Comparison of ENCODE assay signal across 9 mouse cellular contexts in genomic region chr2:49503596-49503995, GRCm38 (mm10). TPM values are rescaled to one million over a fixed set of nuclear protein-coding genes. Genes with fewer than 3 reads are reported as not detected.
DNase-seq lines count a peak whose midpoint lies in the region; ATAC-seq and TF ChIP-seq lines count a peak whose summit lies in the region.
"Had no signal": no experiment of that assay in that cellular context is flagged by ENCODE, and none has a peak within 500 bp of the region (broad histone marks: within the 10 kb centered on the region; RNA-seq: fewer than 3 reads in every experiment).

No protein-coding gene starts in this region.

- no peaks in the 10 kb centered on the region for H3K27me3 ChIP-seq in midbrain, embryonic 14.5 days (ENCODE audit: control insufficient read depth, insufficient read depth, low read length)
- H3K27me3 ChIP-seq in midbrain, embryonic 10.5 days (ENCODE audit: low read depth, poor library complexity, severe bottlenecking) = no peaks in the 10 kb centered on the region
- no peaks in the 10 kb centered on the region for H3K27me3 ChIP-seq in cerebellum, adult 2 months (ENCODE audit: control insufficient read depth, insufficient read depth, low read length)
- H3K27me3 ChIP-seq in hindbrain, embryonic 14.5 days (ENCODE audit: control insufficient read depth, insufficient read depth, low read length) = no peaks in the 10 kb centered on the region
- H3K27me3 ChIP-seq: embryonic facial prominence, embryonic 15.5 days; megakaryocyte, embryonic 14.5 days had no signal

- no peak overlapping the region for H3K4me3 ChIP-seq in midbrain, embryonic 14.5 days (replicated peaks; ENCODE audit: low read depth, low read length)
- H3K4me3 ChIP-seq in midbrain, embryonic 10.5 days = no peak overlapping the region
- no peak overlapping the region for H3K4me3 ChIP-seq in cerebellum, adult 2 months (replicated peaks; ENCODE audit: insufficient read depth, low read depth, low read length)
- no peak overlapping the region for H3K4me3 ChIP-seq in hindbrain, embryonic 14.5 days (replicated peaks; ENCODE audit: low read length)
- H3K4me3 ChIP-seq: embryonic facial prominence, embryonic 15.5 days; megakaryocyte, embryonic 14.5 days had no signal

- no peak for TF ChIP-seq CTCF in cerebellum, adult 2 months (IDR thresholded peaks at IDR 0.05; ENCODE audit: borderline replicate concordance, insufficient read depth, low read depth, low read length)

- no peaks in the 10 kb centered on the region for H3K4me1 ChIP-seq in midbrain, embryonic 14.5 days (ENCODE audit: control insufficient read depth, insufficient read depth, low read length)
- H3K4me1 ChIP-seq in midbrain, embryonic 10.5 days = no peaks in the 10 kb centered on the region
- H3K4me1 ChIP-seq in cerebellum, adult 2 months (ENCODE audit: control insufficient read depth, insufficient read depth, low read length) = no peaks in the 10 kb centered on the region; the same call in 1 of the 2 replicates
- no peaks in the 10 kb centered on the region for H3K4me1 ChIP-seq in hindbrain, embryonic 14.5 days (replicated peaks; ENCODE audit: control insufficient read depth, insufficient read depth, low read length)
- H3K4me1 ChIP-seq: embryonic facial prominence, embryonic 15.5 days; megakaryocyte, embryonic 14.5 days had no signal

- no peak overlapping the region for H3K27ac ChIP-seq in midbrain, embryonic 14.5 days (replicated peaks; ENCODE audit: low read depth, low read length)
- H3K27ac ChIP-seq in midbrain, embryonic 10.5 days (replicated peaks) = no peak overlapping the region
- H3K27ac ChIP-seq in cerebellum, adult 2 months (ENCODE audit: insufficient read depth, low read length) = no peak overlapping the region
- H3K27ac ChIP-seq in hindbrain, embryonic 14.5 days = no peak overlapping the region
- H3K27ac ChIP-seq: embryonic facial prominence, embryonic 15.5 days had no signal

- H3K36me3 ChIP-seq in midbrain, embryonic 14.5 days (ENCODE audit: control insufficient read depth, insufficient read depth, low read length) = no peaks in the 10 kb centered on the region
- H3K36me3 ChIP-seq in midbrain, embryonic 10.5 days = no peaks in the 10 kb centered on the region
- H3K36me3 ChIP-seq in hindbrain, embryonic 14.5 days (replicated peaks; ENCODE audit: control insufficient read depth, insufficient read depth) = no peaks in the 10 kb centered on the region
- H3K36me3 ChIP-seq: embryonic facial prominence, embryonic 15.5 days had no signal

- H3K9ac ChIP-seq in midbrain, embryonic 14.5 days (replicated peaks; ENCODE audit: low read length) = no peak overlapping the region
- no peak overlapping the region for H3K9ac ChIP-seq in hindbrain, embryonic 14.5 days
- H3K9ac ChIP-seq: embryonic facial prominence, embryonic 15.5 days had no signal

- no peak for ATAC-seq in midbrain, embryonic 14.5 days (ENCODE audit: low FRiP score, low TSS enrichment)
- no peak for ATAC-seq in hindbrain, embryonic 14.5 days (ENCODE audit: low FRiP score)

- no peak for TF ChIP-seq POLR2A in cerebellum, adult 2 months (IDR thresholded peaks at IDR 0.05; ENCODE audit: borderline replicate concordance, insufficient read depth, low read length)

- 68% methylated on average over 3 of the region's 3 CpGs for WGBS in midbrain, embryonic 14.5 days
- WGBS in midbrain, embryonic 10.5 days = 67% methylated on average over 3 of the region's 3 CpGs
- 80% methylated on average over 3 of the region's 3 CpGs for WGBS in cerebellum, adult 2 months
- 67% methylated on average over 3 of the region's 3 CpGs for WGBS in hindbrain, embryonic 14.5 days

- H3K4me2 ChIP-seq in midbrain, embryonic 14.5 days (ENCODE audit: low read length) = no peak overlapping the region
- H3K4me2 ChIP-seq in hindbrain, embryonic 14.5 days (replicated peaks) = no peak overlapping the region
- H3K4me2 ChIP-seq: embryonic facial prominence, embryonic 15.5 days had no signal

- H3K9me3 ChIP-seq in midbrain, embryonic 14.5 days (ENCODE audit: control insufficient read depth, low read length) = no peaks in the 10 kb centered on the region
- H3K9me3 ChIP-seq in midbrain, embryonic 10.5 days (replicated peaks) = no peaks in the 10 kb centered on the region
- no peaks in the 10 kb centered on the region for H3K9me3 ChIP-seq in hindbrain, embryonic 14.5 days (ENCODE audit: control insufficient read depth, low read length)
- H3K9me3 ChIP-seq: embryonic facial prominence, embryonic 15.5 days; megakaryocyte, embryonic 14.5 days had no signal

- peak; percentile 7 for DNase-seq in midbrain, embryonic 14.5 days
- no peak for DNase-seq in midbrain, embryonic 10.5 days (ENCODE audit: low spot score)
- peak; percentile 69 for DNase-seq in adrenal gland, postnatal 10 days
- peak; percentile 26 for DNase-seq in hindlimb bud, embryonic 11.5 days (ENCODE audit: extremely low spot score, low read depth, low spot score)
- DNase-seq in testis, postnatal 14 days (ENCODE audit: low spot score) = peak; percentile 18
- DNase-seq in cerebellum, adult 2 months = no peak
- no peak for DNase-seq in hindbrain, embryonic 14.5 days (ENCODE audit: low spot score)

RNA-seq across cellular contexts. Expression of gene Epc2, which starts 52.3 kb away (rescaled TPM):
- polyA plus RNA-seq in midbrain, embryonic 14.5 days (2014; fragmentation: Nextera tagmentation; extraction: Ambion mirVana) = 18.4 and 25.2 TPM in 2 replicates
- polyA plus RNA-seq in midbrain, embryonic 10.5 days (2016; fragmentation: Nextera tagmentation; extraction: Ambion mirVana) = 6.1 and 6.8 TPM in 2 replicates
- 10 to 100 TPM; 21.4 to 24.4 TPM for total RNA-seq in adrenal gland, postnatal 10 days (2021)
- 22.1 and 22.2 TPM in 2 replicates for polyA plus RNA-seq in cerebellum, adult 2 months (2012; rRNA removed)
- polyA plus RNA-seq in hindbrain, embryonic 14.5 days (2014; fragmentation: Nextera tagmentation; extraction: Ambion mirVana) = 16.7 and 17.5 TPM in 2 replicates

Comparison
In these comparisons a context has a peak if more than half of its experiments do, and no peak if none do; other contexts are left out.
1. DNase-seq: peak in midbrain, embryonic 14.5 days (single experiment), adrenal gland, postnatal 10 days (single experiment), hindlimb bud, embryonic 11.5 days (single experiment) and testis, postnatal 14 days (single experiment); none in midbrain, embryonic 10.5 days (single experiment), cerebellum, adult 2 months (0 of 2) and hindbrain, embryonic 14.5 days (single experiment).